26 mouse cellular contexts compared by ENCODE assay signal in genomic region chr3:116483271-116483670, GRCm38 (mm10). TPM values are rescaled to one million over a fixed set of nuclear protein-coding genes. Genes with fewer than 3 reads are reported as not detected.
DNase-seq lines count a peak whose midpoint lies in the region; ATAC-seq and TF ChIP-seq lines count a peak whose summit lies in the region.
"Had no signal": no experiment of that assay in that cellular context is flagged by ENCODE, and none has a peak within 500 bp of the region (broad histone marks: within the 10 kb centered on the region; RNA-seq: fewer than 3 reads in every experiment).

No protein-coding gene starts in this region.

- no peak for TF ChIP-seq POLR2A in CH12.LX (IDR thresholded peaks at IDR 0.05; ENCODE audit: low read depth, low read length)
- TF ChIP-seq POLR2A in lung, adult 2 months (IDR thresholded peaks at IDR 0.05; ENCODE audit: borderline replicate concordance, extremely low read depth, low read depth, low read length) = no peak

- H3K36me3 ChIP-seq in CH12.LX (replicated peaks in 1 of 2; ENCODE audit: control insufficient read depth in 1 of 2, insufficient read depth in 1 of 2, low read length in 1 of 2) = peaks cover 9 to 13% of the 10 kb centered on the region in 2 experiments
- H3K36me3 ChIP-seq in macrophage (ENCODE audit: inconsistent target) = peaks cover 3% of the 10 kb centered on the region; the same call in 1 of the 2 replicates
- peaks cover 1% of the 10 kb centered on the region; the same call in 1 of the 2 replicates for H3K36me3 ChIP-seq in splenic B cell, adult 2 months (ENCODE audit: control insufficient read depth, insufficient read depth, low read length, poor library complexity, severe bottlenecking)
- peaks cover 19% of the 10 kb centered on the region for H3K36me3 ChIP-seq in heart, embryonic 12.5 days

- H3K4me2 ChIP-seq in CH12.LX (ENCODE audit: insufficient read depth, low read depth, poor library complexity, severe bottlenecking) = no peak overlapping the region; the same call in 1 of the 2 replicates
- no peak overlapping the region for H3K4me2 ChIP-seq in heart, embryonic 12.5 days
- H3K4me2 ChIP-seq: forebrain, embryonic 13.5 days; heart, embryonic 11.5 days; heart, embryonic 15.5 days; hindbrain, embryonic 12.5 days; hindbrain, embryonic 15.5 days had no signal

- no peak for ATAC-seq in heart, embryonic 12.5 days (ENCODE audit: insufficient number of reproducible peaks, low FRiP score)
- ATAC-seq: activated CD4-positive, CD25-positive, alpha-beta regulatory T cell, adult 4 months; forebrain, embryonic 13.5 days; forebrain, embryonic 16.5 days had no signal

- peak; percentile 20 for DNase-seq in CH12.LX (ENCODE audit: extremely low read depth)
- DNase-seq in MEL-GATA-1-ER (ENCODE audit: extremely low read depth, low read depth) = peak; percentile 48
- DNase-seq in splenic B cell, adult 2 months (ENCODE audit: low read depth, low spot score) = peak; percentile 8
- no peak for DNase-seq in urinary bladder, postnatal 10 days (ENCODE audit: low spot score)
- DNase-seq in lung, adult 2 months = no peak
- DNase-seq: adrenal gland, adult 8-10 months; adrenal gland, postnatal 25 days; cerebellum, adult 11-12 months; cerebellum, adult 8-10 months; cerebellum, postnatal 10 days; cerebellum, postnatal 36 days; gastrocnemius, postnatal 10 days; gastrocnemius, postnatal 36 days; heart, adult 11 months; heart, postnatal 14 days had no signal

- peaks cover 14 to 25% of the 10 kb centered on the region in 2 experiments for H3K4me1 ChIP-seq in CH12.LX (ENCODE audit: control insufficient read depth in 1 of 2, insufficient read depth in 2 of 2)
- 0 out of 2 replicates have a peak, but pooled peaks cover 4% of the 10 kb centered on the region for H3K4me1 ChIP-seq in heart, embryonic 12.5 days (replicated peaks)
- no peaks in the 10 kb centered on the region for H3K4me1 ChIP-seq in lung, adult 2 months (ENCODE audit: control insufficient read depth, insufficient read depth, low read length)
- H3K4me1 ChIP-seq: forebrain, embryonic 13.5 days; heart, embryonic 15.5 days; hindbrain, embryonic 15.5 days had no signal

- no peaks in the 10 kb centered on the region for H3K27me3 ChIP-seq in CH12.LX (replicated peaks)
- no peaks in the 10 kb centered on the region for H3K27me3 ChIP-seq in splenic B cell, adult 2 months (ENCODE audit: control insufficient read depth, insufficient read depth, low read length, poor library complexity, severe bottlenecking)
- H3K27me3 ChIP-seq in heart, embryonic 12.5 days (replicated peaks) = no peaks in the 10 kb centered on the region
- H3K27me3 ChIP-seq: forebrain, embryonic 13.5 days; heart, embryonic 15.5 days; hindbrain, embryonic 12.5 days; hindbrain, embryonic 15.5 days had no signal

- no peak for TF ChIP-seq RAD21 in CH12.LX (IDR thresholded peaks at IDR 0.05; ENCODE audit: low read depth, low read length)

- no peak for TF ChIP-seq CTCF in CH12.LX (conservative IDR thresholded peaks at IDR 0.05 in 1 of 2, IDR thresholded peaks at IDR 0.05 in 1 of 2; ENCODE audit: low read depth in 2 of 2, low read length in 2 of 2)
- TF ChIP-seq CTCF in lung, adult 2 months (IDR thresholded peaks at IDR 0.05; ENCODE audit: insufficient read depth, low read length) = no peak

- TF ChIP-seq EP300 in CH12.LX (IDR thresholded peaks at IDR 0.05; ENCODE audit: low read length) = no peak

- no peaks in the 10 kb centered on the region for H3K9me3 ChIP-seq in CH12.LX (replicated peaks; ENCODE audit: low read length)
- no peaks in the 10 kb centered on the region for H3K9me3 ChIP-seq in heart, embryonic 12.5 days (replicated peaks)
- H3K9me3 ChIP-seq: forebrain, embryonic 10.5 days; forebrain, embryonic 13.5 days; G1E; heart, embryonic 15.5 days; hindbrain, embryonic 12.5 days; hindbrain, embryonic 15.5 days had no signal

- 38% methylated on average over 4 of the region's 4 CpGs for WGBS in macrophage (ENCODE audit: missing documents)
- 72% methylated on average over 4 of the region's 4 CpGs for WGBS in heart, embryonic 12.5 days
- WGBS in lung, adult 2 months = 73% methylated on average over 4 of the region's 4 CpGs

- no peak overlapping the region for H3K9ac ChIP-seq in CH12.LX (ENCODE audit: insufficient read depth, low read depth)
- no peak overlapping the region for H3K9ac ChIP-seq in heart, embryonic 12.5 days
- H3K9ac ChIP-seq: forebrain, embryonic 13.5 days; heart, embryonic 15.5 days; hindbrain, embryonic 12.5 days; hindbrain, embryonic 15.5 days had no signal

- H3K79me2 ChIP-seq in CH12.LX (replicated peaks; ENCODE audit: control insufficient read depth, extremely low read depth, insufficient read depth, poor library complexity, severe bottlenecking) = no peaks in the 10 kb centered on the region
- no peaks in the 10 kb centered on the region for H3K79me2 ChIP-seq in macrophage (ENCODE audit: inconsistent target)

- in situ Hi-C loops in CH12.LX (cut with MboI; ENCODE audit: low pct_ligation_motif_present, low pct_unique_long_range_greater_than_20kb, low sequenced_read_pairs) = no loop called here

- dilution Hi-C loops in CH12.LX (cut with MboI; ENCODE audit: extremely low pct_ligation_motif_present, extremely low pct_unique_long_range_greater_than_20kb, low sequenced_read_pairs) = no loop called here

- H3K4me3 ChIP-seq in CH12.LX (replicated peaks in 1 of 3; ENCODE audit: low read depth in 2 of 3, low read length in 2 of 3, poor library complexity in 1 of 3) = no peak overlapping the region
- H3K4me3 ChIP-seq in macrophage (ENCODE audit: inconsistent target) = no peak overlapping the region
- H3K4me3 ChIP-seq in heart, embryonic 12.5 days = no peak overlapping the region
- H3K4me3 ChIP-seq in lung, adult 2 months (replicated peaks; ENCODE audit: extremely low read depth, low read depth, low read length) = no peak overlapping the region
- H3K4me3 ChIP-seq: forebrain, embryonic 10.5 days; forebrain, embryonic 13.5 days; heart, embryonic 15.5 days; hindbrain, embryonic 12.5 days; hindbrain, embryonic 15.5 days had no signal

- H3K27ac ChIP-seq in CH12.LX (ENCODE audit: insufficient read depth, low read depth) (no peak overlapping the region), macrophage (peak overlapping the region; percentile 25)
- no peak overlapping the region for H3K27ac ChIP-seq in heart, embryonic 12.5 days (ENCODE audit: poor library complexity, severe bottlenecking)
- H3K27ac ChIP-seq: forebrain, embryonic 10.5 days; forebrain, embryonic 13.5 days; heart, embryonic 15.5 days; hindbrain, embryonic 12.5 days; hindbrain, embryonic 15.5 days had no signal

TF ChIP-seq in CH12.LX, 34 proteins besides CTCF, POLR2A, EP300 and RAD21:
- TF ChIP-seq ETS1 (conservative IDR thresholded peaks at IDR 0.05; ENCODE audit: low read depth, low read length) (no peak), MYC (IDR thresholded peaks at IDR 0.05; ENCODE audit: low read depth, low read length) (no peak), PAX5 (IDR thresholded peaks at IDR 0.05; ENCODE audit: low read length) (no peak)

RNA-seq across cellular contexts. Expression of gene Rtca, which starts 24.7 kb away (rescaled TPM):
- total RNA-seq in CH12.LX (2012; rRNA removed) (57.8 and 67.3 TPM in 2 replicates), CH12.LX (2014; rRNA removed) (72.7 and 80.1 TPM in 2 replicates)
- polyA plus RNA-seq in CH12.LX (2012; ENCODE audit: insufficient read length, low read depth) (75.5 and 91.6 TPM in 2 replicates), macrophage (2018) (15.1 to 29.7 TPM (median 23.7 TPM) in 3 replicates)
- total RNA-seq in macrophage (2018; cell fraction: chromatin; rRNA removed) = 10 to 100 TPM in 23 of 26 experiments, 1 to 10 TPM in 3; 6.7 to 35.5 (median 21.1) TPM
- total RNA-seq in macrophage (2018; cell fraction: cytosol; rRNA removed) = 10 to 100 TPM; 17.2 to 32.0 (median 23.8) TPM
- 10 to 100 TPM in 18 of 26 experiments, 1 to 10 TPM in 8; 5.4 to 23.2 (median 13.6) TPM for total RNA-seq in macrophage (2018; cell fraction: nucleus; rRNA removed)
- polyA plus RNA-seq in heart, embryonic 12.5 days (2016; fragmentation: Nextera tagmentation; extraction: Ambion mirVana) = 59.9 and 62.4 TPM in 2 replicates
- polyA plus RNA-seq in lung, adult 2 months (2012; rRNA removed) = 23.6 and 25.6 TPM in 2 replicates

RNA-seq across cellular contexts. Expression of gene Dbt, which starts 29.6 kb away (rescaled TPM):
- total RNA-seq in CH12.LX (2012; rRNA removed) (11.2 and 13.3 TPM in 2 replicates), CH12.LX (2014; rRNA removed) (20.4 and 24.9 TPM in 2 replicates)
- polyA plus RNA-seq in CH12.LX (2012; ENCODE audit: insufficient read length, low read depth) (21.3 and 25.3 TPM in 2 replicates), macrophage (2018) (10.3 to 14.6 TPM (median 12.6 TPM) in 3 replicates)
- 10 to 100 TPM in 1 of 26 experiments, 1 to 10 TPM in 23, under 1 TPM in 2; 0.76 to 10.6 (median 4.5) TPM for total RNA-seq in macrophage (2018; cell fraction: chromatin; rRNA removed)
- total RNA-seq in macrophage (2018; cell fraction: cytosol; rRNA removed) = 10 to 100 TPM in 23 of 26 experiments, 1 to 10 TPM in 3; 7.5 to 15.9 (median 12.9) TPM
- 10 to 100 TPM in 3 of 26 experiments, 1 to 10 TPM in 23; 2.0 to 13.3 (median 6.1) TPM for total RNA-seq in macrophage (2018; cell fraction: nucleus; rRNA removed)
- 23.2 and 26.6 TPM in 2 replicates for polyA plus RNA-seq in heart, embryonic 12.5 days (2016; fragmentation: Nextera tagmentation; extraction: Ambion mirVana)
- 4.1 and 6.9 TPM in 2 replicates for polyA plus RNA-seq in lung, adult 2 months (2012; rRNA removed)

RNA-seq across cellular contexts. Expression of gene Cdc14a, which starts 59.4 kb away (rescaled TPM):
- total RNA-seq in CH12.LX (2012; rRNA removed) (8.9 and 9.4 TPM in 2 replicates), CH12.LX (2014; rRNA removed) (9.8 and 12.0 TPM in 2 replicates)
- polyA plus RNA-seq in CH12.LX (2012; ENCODE audit: insufficient read length, low read depth) (11.5 and 12.1 TPM in 2 replicates), macrophage (2018) (2.0 to 2.2 TPM (median 2.1 TPM) in 3 replicates)
- 100 to 1,000 TPM in 2 of 26 experiments, 10 to 100 TPM in 24; 13.2 to 113 (median 33.5) TPM for total RNA-seq in macrophage (2018; cell fraction: chromatin; rRNA removed)
- total RNA-seq in macrophage (2018; cell fraction: cytosol; rRNA removed) = 10 to 100 TPM in 1 of 26 experiments, 1 to 10 TPM in 25; 2.3 to 10.3 (median 3.5) TPM
- total RNA-seq in macrophage (2018; cell fraction: nucleus; rRNA removed) = 10 to 100 TPM; 10.2 to 64.6 (median 16.4) TPM
- polyA plus RNA-seq in heart, embryonic 12.5 days (2016; fragmentation: Nextera tagmentation; extraction: Ambion mirVana) = 6.3 and 7.8 TPM in 2 replicates
- 7.2 and 8.5 TPM in 2 replicates for polyA plus RNA-seq in lung, adult 2 months (2012; rRNA removed)

Comparison
In these comparisons a context has a peak if more than half of its experiments do, and no peak if none do; other contexts are left out.
1. DNase-seq: peak in CH12.LX (single experiment), MEL-GATA-1-ER (single experiment) and splenic B cell, adult 2 months (single experiment); none in urinary bladder, postnatal 10 days (single experiment) and lung, adult 2 months (single experiment).